15 mouse cellular contexts compared by ENCODE assay signal in the genomic region with DNA sequence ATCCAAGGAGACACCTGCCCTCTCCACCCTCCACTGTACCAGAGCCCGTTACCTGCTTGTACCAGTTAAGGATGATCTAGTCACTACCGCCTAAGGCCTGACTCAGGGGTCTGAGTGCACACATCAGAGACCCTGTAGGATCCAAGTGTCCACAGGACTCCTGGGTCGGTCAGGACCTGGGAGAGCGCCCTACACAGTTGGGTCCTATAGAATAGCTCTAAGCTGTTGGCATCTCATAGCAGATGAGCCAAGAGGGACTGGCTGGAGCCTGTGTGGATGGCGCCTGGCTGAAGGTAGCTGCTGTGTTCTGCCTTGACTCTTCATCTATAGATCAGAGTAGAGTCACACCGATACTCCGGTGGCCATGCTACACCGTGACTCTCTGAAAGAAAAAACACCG. TPM values are rescaled to one million over a fixed set of nuclear protein-coding genes. Genes with fewer than 3 reads are reported as not detected.
DNase-seq lines count a peak whose midpoint lies in the region; ATAC-seq lines count a peak whose summit lies in the region.
"Had no signal": no experiment of that assay in that cellular context is flagged by ENCODE, and none has a peak within 500 bp of the region (broad histone marks: within the 10 kb centered on the region; RNA-seq: fewer than 3 reads in every experiment).

No protein-coding gene starts in this region.

- H3K27ac ChIP-seq in midbrain, embryonic 11.5 days (ENCODE audit: low read depth, low read length), result no peak overlapping the region
- no peak overlapping the region for H3K27ac ChIP-seq in midbrain, embryonic 15.5 days
- no peak overlapping the region for H3K27ac ChIP-seq in limb, embryonic 10.5 days
- H3K27ac ChIP-seq: forebrain, embryonic 13.5 days; left cerebral cortex, adult 2 months had no signal

- H3K4me1 ChIP-seq in midbrain, embryonic 11.5 days (ENCODE audit: control insufficient read depth, insufficient read depth, low read length), result peaks cover 18% of the 10 kb centered on the region
- peaks cover 9% of the 10 kb centered on the region; the same call in 1 of the 2 replicates for H3K4me1 ChIP-seq in midbrain, embryonic 15.5 days
- 0 out of 2 replicates have a peak, but pooled peaks cover 5% of the 10 kb centered on the region for H3K4me1 ChIP-seq in limb, embryonic 10.5 days

- ATAC-seq in midbrain, embryonic 11.5 days (ENCODE audit: low FRiP score), result no peak
- no peak for ATAC-seq in midbrain, embryonic 15.5 days (replicated peaks)
- ATAC-seq: CD4-positive, CD25-positive, alpha-beta regulatory T cell, adult 4 months; inflammation-experienced regulatory T-cells, adult 6 months had no signal

- 79% methylated on average over 9 of the region's 9 CpGs for WGBS in midbrain, embryonic 11.5 days
- 81% methylated on average over 9 of the region's 9 CpGs for WGBS in midbrain, embryonic 15.5 days
- WGBS in limb, embryonic 10.5 days, result 86% methylated on average over 9 of the region's 9 CpGs

- H3K27me3 ChIP-seq in midbrain, embryonic 11.5 days (ENCODE audit: control insufficient read depth, insufficient read depth, low read length), result peaks cover 66% of the 10 kb centered on the region
- H3K27me3 ChIP-seq in midbrain, embryonic 15.5 days (replicated peaks), result peaks cover 53% of the 10 kb centered on the region
- H3K27me3 ChIP-seq in limb, embryonic 10.5 days (ENCODE audit: low read depth, poor library complexity, severe bottlenecking), result no peaks in the 10 kb centered on the region

- no peaks in the 10 kb centered on the region for H3K36me3 ChIP-seq in midbrain, embryonic 11.5 days (ENCODE audit: control insufficient read depth, insufficient read depth, low read length)
- no peaks in the 10 kb centered on the region for H3K36me3 ChIP-seq in midbrain, embryonic 15.5 days (replicated peaks)
- no peaks in the 10 kb centered on the region for H3K36me3 ChIP-seq in limb, embryonic 10.5 days

- H3K9ac ChIP-seq in midbrain, embryonic 11.5 days (ENCODE audit: low read length), result no peak overlapping the region
- H3K9ac ChIP-seq in midbrain, embryonic 15.5 days, result no peak overlapping the region
- H3K9ac ChIP-seq: forebrain, embryonic 13.5 days had no signal

- no peak overlapping the region for H3K4me3 ChIP-seq in midbrain, embryonic 11.5 days (ENCODE audit: low read depth, low read length)
- H3K4me3 ChIP-seq in midbrain, embryonic 15.5 days, result no peak overlapping the region
- no peak overlapping the region for H3K4me3 ChIP-seq in limb, embryonic 10.5 days
- H3K4me3 ChIP-seq: forebrain, embryonic 13.5 days; left cerebral cortex, adult 2 months had no signal

- intact Hi-C loops in heart, postnatal 25 days (cut with DNase I), result no loop called here

- no peaks in the 10 kb centered on the region; the same call in 1 of the 2 replicates for H3K9me3 ChIP-seq in midbrain, embryonic 11.5 days (ENCODE audit: control insufficient read depth, low read length)
- no peaks in the 10 kb centered on the region for H3K9me3 ChIP-seq in midbrain, embryonic 15.5 days
- H3K9me3 ChIP-seq in limb, embryonic 10.5 days (replicated peaks), result no peaks in the 10 kb centered on the region

- no peak overlapping the region for H3K4me2 ChIP-seq in midbrain, embryonic 11.5 days
- H3K4me2 ChIP-seq in midbrain, embryonic 15.5 days, result no peak overlapping the region
- H3K4me2 ChIP-seq: forebrain, embryonic 13.5 days had no signal

- peak; percentile 18 for DNase-seq in heart, postnatal 4 days
- no peak for DNase-seq in heart, postnatal 25 days (ENCODE audit: low spot score)
- peak; percentile 85 for DNase-seq in midbrain, embryonic 11.5 days (ENCODE audit: low spot score, missing footprints)
- DNase-seq in NIH3T3 (ENCODE audit: low read depth) (peak; percentile 65), MN1 (ENCODE audit: low spot score) (no peak)
- DNase-seq in limb, embryonic 10.5 days (ENCODE audit: low spot score), result peak; percentile 59
- DNase-seq in layer of hippocampus, postnatal 25 days (ENCODE audit: extremely low spot score in 1 of 2, low spot score in 1 of 2), result no peak
- DNase-seq: cerebellum, postnatal 36 days; heart, adult 18-20 months; lung, adult 18-20 months had no signal

RNA-seq across cellular contexts. Expression of a gene that starts 14.9 kb away (rescaled TPM):
- total RNA-seq in heart, postnatal 4 days (2021), result 1 to 10 TPM; 2.3 to 2.4 TPM
- under 1 TPM; 0.50 to 0.70 TPM for total RNA-seq in heart, postnatal 25 days (2021)
- 0.61 and 0.71 TPM in 2 replicates for polyA plus RNA-seq in midbrain, embryonic 11.5 days (2014; fragmentation: Nextera tagmentation; extraction: Ambion mirVana)
- 1.3 and 1.6 TPM in 2 replicates for polyA plus RNA-seq in midbrain, embryonic 15.5 days (2015; fragmentation: Nextera tagmentation; extraction: Ambion mirVana)
- polyA plus RNA-seq in limb, embryonic 10.5 days (2016; fragmentation: Nextera tagmentation; extraction: Ambion mirVana), result 0.03 TPM in 1 of 2 replicates, not detected in the other
- total RNA-seq in layer of hippocampus, postnatal 25 days (2021), result 1 to 10 TPM in 1 of 2 experiments, under 1 TPM in 1; 0.89 to 1.1 TPM
- polyA plus RNA-seq: CD4-positive, CD25-positive, alpha-beta regulatory T cell, adult 4 months; inflammation-experienced regulatory T-cells, adult 6 months had no signal

Comparison
In these comparisons a context has a peak if more than half of its experiments do, and no peak if none do; other contexts are left out.
1. DNase-seq: peak in heart, postnatal 4 days (single experiment), midbrain, embryonic 11.5 days (single experiment), NIH3T3 (single experiment) and limb, embryonic 10.5 days (single experiment); none in heart, postnatal 25 days (single experiment), MN1 (single experiment) and layer of hippocampus, postnatal 25 days (0 of 2).